Mouse (Mus musculus) embryonic fibroblast, embryonic 13.5 days (primary cell): ENCODE measurements around the gene Irf2bpl.

Experiments used
- CTCF ChIP-seq: IDR thresholded peaks from 2 replicates; pipeline ENCODE4 v1.5.1; 2011; ENCODE audit warnings: mild to moderate bottlenecking, control low read depth, low read length, moderate library complexity, borderline replicate concordance; ENCODE audit not compliant: insufficient read depth
- POLR2A ChIP-seq: IDR thresholded peaks from 2 replicates; pipeline ENCODE4 v1.6.1; 2011; ENCODE audit warnings: low read depth, mild to moderate bottlenecking, control low read depth, low read length, moderate library complexity

GRCm38 (mm10) chr12:86893326-86894183, 9.0 kb upstream of the Irf2bpl start:
- TF ChIP-seq POLR2A = peak; percentile 46
- TF ChIP-seq CTCF = no peak
